Mouse (Mus musculus) 3T3-L1 (cell line): ENCODE data around the gene Cldn4.
"Not testable (repeated sequence)": the region's sequence is repeated elsewhere in the genome, so short reads cannot be mapped to it uniquely, and the experiment has no call there.

Experiments used
- DNase-seq: peaks from one replicate; pipeline ENCODE4 v3.0.0-alpha.2; 2015; ENCODE audit warnings: low read depth, low spot score

The Cldn4 gene

DNA sequence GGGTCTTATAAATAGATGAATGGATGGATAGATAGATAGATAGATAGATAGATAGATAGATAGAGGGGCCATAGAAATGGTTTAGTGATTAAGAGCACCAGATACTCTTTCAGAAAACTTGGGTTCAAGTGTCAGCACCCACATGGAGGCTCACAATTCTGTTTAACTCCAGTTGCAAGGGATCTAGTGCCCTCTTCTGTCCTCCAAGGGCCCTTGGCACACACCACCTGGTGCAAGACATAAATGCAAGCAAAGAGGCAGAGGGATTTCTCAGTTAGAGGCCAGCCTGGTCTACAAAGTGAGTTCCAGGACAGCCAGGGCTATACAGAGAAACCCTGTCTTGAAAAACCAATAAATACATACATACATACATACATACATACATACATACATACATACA lies 17.9 kb upstream of the Cldn4 start:
- DNase-seq: not testable (repeated sequence)

DNA sequence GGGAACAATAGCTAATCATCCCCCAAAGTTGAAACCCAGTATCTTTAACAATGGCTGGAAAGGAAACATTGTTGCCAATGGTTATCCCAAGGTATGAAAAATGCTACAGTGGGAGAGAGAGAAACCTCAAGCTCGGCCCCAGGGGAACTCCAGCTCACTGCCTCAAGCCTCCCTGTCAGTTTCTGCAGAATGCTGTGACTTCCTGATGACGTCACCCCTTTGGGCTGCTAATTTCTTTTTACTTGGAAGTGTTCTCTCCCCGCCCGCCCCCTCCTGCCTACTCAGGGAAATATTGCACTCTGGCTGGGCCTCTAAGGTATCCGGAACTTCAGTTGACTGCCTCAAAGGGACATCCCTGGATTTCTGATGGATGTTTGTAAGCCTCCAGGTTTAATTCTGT lies 16.8 kb upstream of the Cldn4 start:
- peak; percentile 96 for DNase-seq

DNA sequence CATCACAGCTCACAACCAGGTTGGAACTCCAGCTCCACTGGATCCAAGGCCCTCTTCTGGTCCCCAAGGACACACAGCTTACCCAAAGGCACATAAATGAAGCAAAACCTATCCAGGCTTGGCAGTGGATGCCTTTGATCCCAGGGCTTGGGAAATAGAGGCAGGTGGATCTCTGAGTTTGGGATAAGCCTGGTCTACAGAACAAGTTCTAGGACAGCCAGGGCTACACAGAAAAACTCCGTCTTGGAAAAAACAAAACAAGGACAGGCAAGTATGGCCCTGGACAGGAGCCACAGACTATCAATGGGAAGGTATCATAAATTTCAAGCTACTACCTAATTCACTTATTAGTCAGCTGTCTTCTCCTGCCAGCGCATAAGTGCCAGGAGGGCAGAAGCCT lies 14.8 kb upstream of the Cldn4 start:
- no peak for DNase-seq

DNA sequence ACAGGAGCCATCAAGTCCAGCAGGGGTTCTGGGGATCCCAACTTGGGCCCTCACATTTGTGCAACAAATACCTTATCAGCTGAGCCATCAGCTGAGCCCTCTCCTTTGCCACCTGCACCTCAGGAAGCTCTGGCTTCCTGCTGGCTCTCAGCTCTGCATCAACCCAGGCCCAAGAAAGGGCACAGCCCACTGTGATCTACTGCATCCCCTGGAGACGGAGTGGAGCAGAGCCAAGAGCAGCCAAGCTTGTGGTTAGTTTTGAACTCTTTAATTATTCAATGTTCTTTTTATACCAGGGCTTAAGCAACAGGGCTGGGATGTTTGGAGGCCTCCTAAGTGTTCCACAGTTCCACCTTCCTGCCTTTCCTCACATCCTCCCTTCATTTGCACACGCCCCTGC lies 13.7 kb upstream of the Cldn4 start:
- peak; percentile 46 for DNase-seq

DNA sequence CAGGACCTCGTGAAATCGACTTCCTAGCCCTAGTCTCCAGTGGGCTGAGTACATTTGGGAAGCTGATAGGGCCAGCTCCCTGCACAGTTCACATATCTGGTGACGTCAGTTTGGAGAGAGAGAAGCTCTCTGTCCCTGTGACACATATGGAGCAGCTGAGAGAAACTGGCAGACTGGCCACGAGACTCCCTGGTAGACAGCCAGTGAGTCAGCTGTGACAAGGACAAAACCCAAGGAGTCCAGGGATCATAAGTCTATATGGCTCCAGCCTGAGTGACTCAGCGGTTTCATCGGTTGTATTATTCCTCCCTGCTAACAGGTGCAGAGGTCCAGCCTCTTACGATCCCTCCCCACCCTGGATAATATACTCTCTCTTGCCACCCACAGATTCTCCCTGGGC lies 12.4 kb upstream of the Cldn4 start:
- DNase-seq: peak; percentile 89

DNA sequence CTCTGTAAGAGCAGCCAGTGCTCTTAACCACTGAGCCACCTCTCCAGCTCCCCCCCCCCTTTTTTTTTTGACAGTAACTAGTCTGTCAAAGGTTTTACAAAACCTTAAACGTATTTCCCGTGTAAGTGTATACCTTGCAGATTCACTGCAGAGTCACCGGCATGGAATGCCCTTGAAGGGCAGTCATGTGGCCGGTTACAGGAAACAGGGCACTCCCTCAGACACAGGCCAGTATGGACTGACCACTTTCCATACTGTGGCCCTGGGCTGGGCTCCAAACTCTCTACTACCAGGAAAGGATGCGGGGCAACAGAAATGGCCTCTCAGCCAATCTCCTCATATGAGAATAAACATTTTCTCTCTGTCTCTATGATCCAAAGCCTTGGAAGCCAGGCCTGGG lies 8.8 kb upstream of the Cldn4 start:
- peak; percentile 53 for DNase-seq

DNA sequence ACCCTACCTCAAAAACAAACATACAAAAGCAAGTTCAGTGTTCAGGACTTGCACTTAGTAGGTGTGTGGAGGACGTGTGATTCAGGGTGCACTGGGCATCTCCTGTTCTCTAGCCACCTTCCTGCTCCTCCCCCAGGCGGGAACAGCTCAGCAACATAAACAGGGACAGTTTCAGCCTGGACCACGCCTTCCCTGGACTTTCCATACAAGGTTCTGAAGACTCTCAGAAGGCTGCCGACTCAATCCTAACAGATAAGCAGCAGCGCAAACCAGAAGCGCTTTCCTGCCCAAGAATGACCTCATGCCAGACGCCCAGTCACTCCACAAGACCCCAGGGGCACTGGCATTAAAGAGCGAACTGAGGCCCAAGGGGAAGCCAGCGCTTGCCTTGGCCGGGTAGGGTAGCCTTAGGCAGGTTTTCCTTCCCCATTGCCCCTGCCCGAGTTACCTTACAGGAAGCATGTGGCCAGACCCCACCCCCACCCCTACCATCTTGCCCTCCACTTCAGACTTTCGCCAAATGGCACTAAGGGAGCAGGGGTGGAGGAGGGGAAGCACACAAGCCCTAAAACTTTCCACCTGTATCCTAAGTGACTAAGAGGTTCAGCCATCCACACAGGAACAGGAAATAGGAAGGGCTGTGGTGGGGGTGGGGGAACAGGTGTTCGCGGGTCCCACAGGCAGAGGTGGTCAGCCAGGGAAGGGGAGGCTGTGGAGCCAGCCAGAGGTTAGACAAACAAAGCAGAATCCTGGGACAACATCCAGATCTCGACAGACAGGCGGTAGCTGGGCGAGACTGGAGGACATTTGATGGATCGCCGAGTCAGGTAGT lies 4.5 kb upstream of the Cldn4 start:
- no peak for DNase-seq

DNA sequence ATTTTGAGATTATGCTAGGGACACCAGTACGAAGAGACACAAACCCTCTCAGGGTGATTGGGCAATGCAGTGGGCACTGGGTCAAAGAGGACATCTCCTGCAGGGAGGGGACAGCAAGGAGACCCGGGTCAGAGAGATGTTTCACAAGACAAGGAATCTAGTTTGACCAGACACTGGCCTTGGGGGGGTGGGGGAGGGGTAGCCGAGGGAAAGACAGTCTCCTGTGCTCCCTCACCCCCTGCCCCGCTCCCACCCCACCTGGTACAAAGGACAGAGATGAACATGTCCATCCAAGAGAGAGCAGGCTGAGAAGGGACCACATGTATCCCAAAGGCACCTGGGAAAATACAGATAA lies 1.3 kb upstream of the Cldn4 start:
- no peak for DNase-seq

DNA sequence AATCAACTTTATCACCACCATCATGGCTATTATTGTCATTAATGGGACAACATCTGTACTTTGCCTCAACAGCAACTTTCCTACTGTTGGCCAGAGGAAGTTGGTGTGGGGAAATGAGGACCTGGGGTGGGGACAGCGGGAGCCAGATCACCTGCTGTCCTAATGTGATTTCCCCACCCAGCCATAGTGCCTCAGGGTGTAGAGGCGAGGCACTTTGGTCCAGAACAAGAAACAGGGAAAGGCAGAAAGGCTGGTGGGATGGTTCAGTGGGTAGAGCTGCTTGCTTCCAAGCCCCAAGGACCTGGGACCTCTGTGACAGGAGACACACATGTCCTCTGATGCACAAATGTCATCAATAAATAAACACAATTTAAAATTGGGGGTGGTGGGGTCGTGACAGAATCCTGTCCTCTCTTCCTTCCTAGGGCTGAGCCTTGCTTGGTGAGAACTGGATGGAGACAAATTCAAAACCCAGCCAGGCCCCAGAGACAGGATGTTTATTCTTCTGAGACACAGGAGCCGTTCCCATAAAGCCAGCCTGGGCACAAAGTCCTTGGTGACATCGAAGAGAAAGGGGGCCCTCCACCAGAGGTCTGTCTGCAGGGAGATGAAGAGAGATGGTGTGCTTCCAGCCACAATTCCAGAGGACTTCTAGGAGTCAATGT lies 818 bp upstream of the Cldn4 start:
- no peak for DNase-seq

DNA sequence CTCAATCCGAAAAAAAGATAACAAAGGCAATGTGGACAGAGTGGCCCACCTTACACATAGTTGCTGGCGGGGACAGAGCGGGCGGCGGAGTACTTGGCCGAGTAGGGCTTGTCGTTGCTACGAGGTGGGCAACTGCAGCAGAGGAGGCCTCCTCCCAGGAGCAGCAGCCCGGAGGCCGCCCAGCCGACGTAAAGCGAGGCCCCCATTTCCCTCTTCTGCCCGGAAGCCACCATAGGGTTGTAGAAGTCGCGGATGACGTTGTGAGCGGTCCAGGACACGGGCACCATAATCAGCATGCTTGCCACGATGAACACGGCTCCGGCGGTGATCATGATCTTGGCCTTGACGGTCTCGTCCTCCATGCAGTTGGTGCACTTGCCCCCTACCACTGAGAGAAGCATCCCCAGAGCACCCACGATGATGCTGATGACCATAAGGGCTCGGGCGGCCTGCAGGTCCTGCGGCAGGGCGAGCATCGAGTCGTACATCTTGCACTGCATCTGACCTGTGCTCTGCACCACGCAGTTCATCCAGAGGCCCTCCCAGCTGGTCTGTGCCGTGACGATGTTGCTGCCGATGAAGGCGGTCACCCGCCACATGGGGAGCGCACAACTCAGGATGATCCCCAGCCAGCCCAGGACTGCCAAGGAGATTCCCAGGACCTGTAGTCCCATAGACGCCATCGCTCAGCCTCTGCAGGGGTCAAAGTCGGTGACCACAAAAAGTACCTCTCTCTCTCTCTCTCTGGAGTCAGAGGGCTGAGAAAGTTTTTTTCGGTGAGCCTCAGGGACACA lies 474 bp downstream of the Cldn4 start:
- no peak for DNase-seq

DNA sequence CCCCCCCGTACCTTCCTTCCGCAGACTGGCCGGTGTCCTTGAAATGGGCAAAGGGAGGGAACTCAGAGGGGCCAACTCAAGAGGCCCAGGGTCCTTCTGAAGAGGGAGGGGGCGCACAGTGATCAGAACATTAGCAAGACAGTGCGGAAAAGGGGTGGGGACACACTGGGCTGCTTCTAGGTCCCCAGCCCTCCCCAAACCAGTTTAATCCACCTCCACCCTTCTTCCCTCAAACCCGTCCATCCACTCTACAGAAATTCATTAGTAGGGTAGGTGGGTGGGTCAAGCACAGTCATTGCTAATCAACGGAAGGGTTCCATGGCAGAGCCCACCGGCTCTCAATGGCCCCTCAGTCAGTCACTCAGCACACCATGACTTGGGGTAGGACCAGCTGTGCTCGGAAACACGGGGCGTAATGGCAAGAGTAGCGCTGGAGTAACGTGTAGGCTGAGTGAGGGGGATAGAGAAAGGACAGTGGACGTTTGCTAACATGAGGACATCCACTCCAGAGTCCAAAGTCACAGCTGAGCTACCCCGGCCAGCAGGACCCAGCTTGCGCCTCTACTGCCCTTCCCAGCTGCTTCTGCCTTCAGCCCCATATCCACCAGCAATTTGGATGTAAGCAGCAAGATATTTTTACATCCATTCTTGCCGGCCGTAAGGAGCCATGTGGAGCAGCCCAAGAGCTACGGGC lies 1.3 kb downstream of the Cldn4 start:
- DNase-seq: no peak

DNA sequence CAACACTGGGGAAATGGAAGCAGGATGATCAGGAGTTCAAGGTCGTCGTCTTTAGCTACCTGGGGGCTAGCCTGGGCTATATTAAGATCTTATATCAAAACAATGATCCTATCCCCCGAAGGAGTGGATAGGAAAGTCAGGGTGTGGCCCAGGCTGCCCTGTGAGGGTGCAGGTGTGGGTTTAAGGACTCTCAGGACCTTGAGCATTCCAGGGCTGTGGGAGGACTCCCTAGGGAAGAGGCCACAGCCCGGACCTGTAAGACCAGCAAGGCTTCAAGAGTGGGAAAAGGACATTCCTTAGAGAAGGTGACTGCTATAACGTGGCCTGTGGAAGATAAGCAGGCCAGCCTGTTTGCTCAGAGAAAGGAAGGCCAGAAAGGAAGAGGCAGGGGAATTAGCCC lies 2.6 kb downstream of the Cldn4 start:
- DNase-seq: no peak

DNA sequence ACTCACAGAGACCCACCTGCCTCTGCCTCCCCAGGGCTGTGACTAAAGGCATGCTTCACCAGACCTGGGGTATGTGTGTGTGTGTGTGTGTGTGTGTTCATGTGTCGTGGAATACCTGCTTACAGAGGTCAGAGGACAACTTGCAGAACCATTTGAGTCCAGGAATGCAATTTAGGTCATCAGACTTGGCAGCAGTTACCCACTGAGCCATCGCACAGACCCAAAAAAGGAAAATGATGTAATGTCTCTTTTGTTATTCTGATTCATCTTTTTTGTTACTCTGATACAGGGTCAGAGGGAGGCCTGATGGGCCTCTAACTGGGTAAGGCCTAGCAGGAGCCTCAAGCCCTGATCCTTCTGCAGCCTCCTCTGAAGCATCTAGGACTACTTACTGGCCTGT lies 4.0 kb downstream of the Cldn4 start:
- DNase-seq: peak; percentile 75

DNA sequence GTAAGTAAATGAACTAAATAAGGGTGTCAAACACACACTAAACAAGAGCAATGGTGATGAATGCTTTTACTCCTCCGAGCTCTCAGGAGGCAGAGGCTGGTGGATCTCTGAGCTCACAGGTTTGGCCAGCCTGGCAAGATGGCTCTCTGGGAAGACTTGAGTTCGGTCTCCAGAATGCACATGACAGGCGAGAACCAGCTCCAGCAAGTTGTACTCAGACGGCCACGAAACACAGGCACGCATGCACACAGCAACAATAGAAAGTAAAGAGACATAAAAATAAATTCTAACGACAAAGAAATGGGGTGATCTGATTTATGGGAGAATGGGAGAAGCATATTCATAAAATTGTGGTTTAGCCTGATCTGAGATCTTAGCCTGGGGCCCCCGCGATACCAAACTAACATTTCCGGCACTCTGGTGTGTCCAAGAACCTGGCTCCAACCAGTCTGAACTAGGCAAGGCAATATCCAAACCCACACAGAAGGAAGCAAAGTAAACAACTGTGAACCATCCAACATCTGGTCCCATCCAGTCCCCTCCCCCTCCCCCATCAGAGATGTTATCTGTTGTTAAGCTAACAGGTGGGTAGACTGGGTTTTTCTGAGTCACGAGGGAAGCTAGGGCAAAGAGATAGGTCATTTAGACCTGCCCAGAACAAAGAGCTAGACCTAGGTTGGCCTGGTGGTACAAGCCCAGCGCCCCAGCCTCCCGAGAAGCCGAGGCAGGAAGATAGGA lies 5.1 kb downstream of the Cldn4 start:
- DNase-seq: peak; percentile 21

DNA sequence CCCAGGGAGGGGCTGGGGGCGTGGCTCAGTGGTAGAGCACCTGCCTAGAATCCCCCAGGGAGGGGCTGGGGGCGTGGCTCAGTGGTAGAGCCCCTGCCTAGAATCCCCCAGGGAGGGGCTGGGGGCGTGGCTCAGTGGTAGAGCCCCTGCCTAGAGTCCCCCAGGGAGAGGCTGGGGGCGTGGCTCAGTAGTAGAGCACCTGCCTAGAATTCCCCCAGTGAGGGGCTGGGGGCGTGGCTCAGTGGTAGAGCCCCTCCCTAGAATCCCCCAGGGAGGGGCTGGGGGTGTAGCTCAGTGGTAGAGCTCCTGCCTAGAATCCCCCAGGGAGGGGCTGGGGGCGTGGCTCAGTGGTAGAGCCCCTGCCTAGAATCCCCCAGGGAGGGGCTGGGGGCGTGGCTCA lies 7.2 kb downstream of the Cldn4 start:
- not testable (repeated sequence) for DNase-seq

DNA sequence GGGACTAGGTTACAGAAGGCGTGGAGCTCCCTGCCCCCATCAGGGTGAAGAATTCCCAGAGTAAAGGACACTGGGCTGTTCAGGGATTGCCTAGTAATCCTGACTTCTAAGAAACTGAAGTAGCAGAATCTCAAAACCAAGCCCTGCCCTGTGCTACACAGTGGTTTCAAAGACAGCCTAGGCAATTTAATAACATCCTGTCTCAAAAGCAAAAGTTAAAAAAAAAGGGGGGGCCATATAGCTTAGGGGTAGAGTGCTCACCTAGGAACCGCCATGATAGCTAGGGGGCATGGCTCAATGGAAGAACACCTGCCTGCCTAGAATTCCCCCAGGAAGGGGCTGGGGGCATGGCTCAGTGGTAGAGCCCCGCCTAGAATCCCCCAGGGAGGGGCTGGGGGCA lies 7.7 kb downstream of the Cldn4 start:
- DNase-seq: no peak

DNA sequence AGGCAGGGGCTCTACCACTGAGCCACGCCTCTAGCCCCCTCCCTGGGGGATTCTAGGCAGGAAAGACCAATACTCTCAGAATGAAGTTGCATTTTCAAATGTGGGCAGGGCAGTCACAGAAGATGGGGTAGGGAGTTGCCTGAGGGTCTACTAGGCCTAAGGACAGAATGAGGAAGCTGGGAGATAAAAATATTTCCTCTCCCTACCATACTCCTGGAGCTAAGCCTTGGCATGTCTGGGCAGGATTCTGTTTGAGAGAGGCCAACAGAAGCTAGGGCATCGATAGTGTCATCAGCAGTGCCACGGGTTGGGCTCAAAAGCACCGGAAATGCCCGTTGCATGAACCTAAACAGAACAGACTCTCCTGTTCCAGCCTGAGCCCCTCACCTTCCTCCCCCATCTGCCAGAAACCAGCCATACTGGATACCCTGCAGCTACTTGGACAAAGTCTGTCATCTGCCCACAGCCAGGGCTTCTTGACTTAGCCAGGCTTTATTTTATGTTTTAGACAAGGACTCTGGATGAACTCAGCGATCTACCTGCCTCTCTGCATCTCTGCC lies 10.0 kb downstream of the Cldn4 start:
- DNase-seq: no peak

DNA sequence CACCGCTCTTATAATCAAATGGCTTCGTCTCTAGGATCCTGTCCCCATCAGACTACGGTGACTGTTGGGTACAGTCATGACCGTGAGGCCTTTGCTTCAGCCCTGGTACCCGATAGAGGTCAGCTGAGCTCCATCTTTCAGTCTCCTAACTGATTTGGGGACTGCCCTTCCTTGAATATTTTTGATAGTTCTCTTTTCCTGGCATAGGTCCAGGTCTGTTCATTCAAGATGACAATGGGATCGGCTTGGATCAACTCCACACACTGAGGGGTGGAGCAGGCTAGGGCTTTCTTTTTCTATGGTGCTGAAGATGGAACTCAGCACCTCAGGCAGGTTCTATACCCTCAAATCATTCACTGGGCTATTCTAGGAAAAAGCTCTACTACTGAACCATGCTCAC lies 10.7 kb downstream of the Cldn4 start:
- DNase-seq: no peak

DNA sequence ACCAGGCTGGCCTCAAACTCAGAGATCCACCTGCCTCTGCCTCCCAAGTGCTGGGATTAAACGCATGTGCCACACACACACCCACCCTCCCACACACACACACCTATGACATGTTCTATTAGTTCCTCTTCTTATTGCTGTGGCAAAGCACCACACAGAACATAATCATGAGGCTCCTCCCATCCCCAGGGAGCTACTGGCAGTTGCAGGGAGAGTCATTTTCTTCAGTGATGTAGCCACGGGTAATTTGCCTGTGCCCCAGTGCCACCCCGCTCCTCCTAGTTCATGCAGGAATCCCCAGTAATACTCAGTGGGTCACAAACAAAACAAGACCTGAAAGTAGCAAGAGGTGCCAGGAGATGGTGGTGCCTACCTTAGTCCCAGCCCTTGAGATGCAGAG lies 12.1 kb downstream of the Cldn4 start:
- no peak for DNase-seq

DNA sequence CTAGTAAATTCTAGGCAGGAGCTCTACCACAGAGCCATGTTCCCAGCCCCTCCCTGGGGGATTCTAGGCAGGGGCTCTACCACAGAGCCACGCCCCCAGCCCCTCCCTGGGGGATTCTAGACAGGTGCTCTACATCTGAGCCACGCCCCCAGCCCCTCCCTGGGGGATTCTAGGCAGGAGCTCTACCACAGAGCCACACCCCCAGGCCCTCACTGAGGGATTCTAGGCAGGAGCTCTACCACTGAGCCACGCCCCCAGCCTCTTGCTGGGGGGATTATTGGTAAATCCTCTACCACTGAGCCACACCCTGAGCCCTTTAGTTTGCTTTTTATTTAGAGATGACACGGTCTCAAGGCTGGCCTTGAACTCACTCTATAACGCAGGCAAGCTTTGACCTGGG lies 13.0 kb downstream of the Cldn4 start:
- DNase-seq: not testable (repeated sequence)

DNA sequence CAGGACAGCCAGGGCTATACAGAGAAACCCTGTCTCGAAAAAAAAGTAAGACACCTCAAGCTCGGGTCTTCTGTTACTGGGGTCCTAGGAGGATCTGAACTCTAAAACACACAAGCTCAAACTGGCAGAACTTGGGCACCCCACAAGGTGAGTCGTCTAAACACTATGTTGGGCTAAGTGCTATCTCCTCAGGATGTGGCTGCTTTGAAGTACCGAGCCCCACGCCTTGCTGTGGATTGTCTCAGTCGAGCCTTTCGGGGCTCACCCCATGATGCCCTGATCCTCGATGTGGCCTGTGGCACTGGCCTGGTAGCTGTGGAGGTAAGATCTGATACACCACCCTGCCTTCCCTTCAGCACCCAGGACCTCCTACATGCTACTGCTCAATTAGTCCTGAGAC lies 13.5 kb downstream of the Cldn4 start:
- peak; percentile 50 for DNase-seq
